Mouse (Mus musculus) heart, postnatal 0 days (tissue): ENCODE data around the gene Lmx1b.

ENCODE experiments used
- CTCF ChIP-seq: IDR thresholded peaks from 2 replicates; pipeline ENCODE4 v1.5.1; 2016; ENCODE audit warnings: antibody characterized with exemption, control low read depth, low read depth
- EP300 ChIP-seq: IDR thresholded peaks from 2 replicates; pipeline ENCODE4 v1.6.1; 2016; ENCODE audit warnings: antibody characterized with exemption, low read depth

- TF ChIP-seq CTCF, result no peak
- no peak for TF ChIP-seq EP300
Measured at GRCm38 (mm10) chr2:33672701-33673472, 32.6 kb upstream of the Lmx1b start.
